Mouse (Mus musculus) testis, adult 2 months (tissue): ENCODE data around the gene Pak6. TPM values are rescaled to one million over a fixed set of nuclear protein-coding genes. Genes with fewer than 3 reads are reported as not detected.

ENCODE experiments used
- H3K27ac ChIP-seq: fragments of 200-500 bp; 2 replicates; pipeline ENCODE4 v1.5.1; 2012; ENCODE audit warnings: low read depth, low read length; ENCODE audit not compliant: control insufficient read depth, insufficient read depth
- H3K27me3 ChIP-seq: fragments of 200-500 bp; 2 replicates; pipeline ENCODE4 v1.6.1; 2012; ENCODE audit warnings: mild to moderate bottlenecking, low read length, moderate library complexity; ENCODE audit not compliant: control insufficient read depth, insufficient read depth
- H3K36me3 ChIP-seq: fragments of 200-500 bp; 2 replicates; pipeline ENCODE4 v1.6.1; 2012; ENCODE audit warnings: mild to moderate bottlenecking, low read length; ENCODE audit not compliant: control insufficient read depth, insufficient read depth
- H3K4me1 ChIP-seq: fragments of 200-500 bp; 2 replicates; pipeline ENCODE4 v1.6.1; 2012; ENCODE audit warnings: low read length; ENCODE audit not compliant: control insufficient read depth, insufficient read depth
- H3K4me3 ChIP-seq: fragments of 200-500 bp; 2 replicates; pipeline ENCODE4 v1.5.1; 2012; ENCODE audit warnings: low read depth, mild to moderate bottlenecking, low read length, moderate library complexity, mixed read lengths; ENCODE audit not compliant: control insufficient read depth
- CTCF ChIP-seq: fragments of 200-500 bp; IDR thresholded peaks from 2 replicates; pipeline ENCODE4 v1.5.1; 2012; ENCODE audit warnings: low read depth, mild to moderate bottlenecking, inconsistent platforms, low read length, moderate library complexity; ENCODE audit not compliant: control insufficient read depth, insufficient read depth, insufficient replicate concordance
- POLR2A ChIP-seq: fragments of 200-500 bp; IDR thresholded peaks from 2 replicates; pipeline ENCODE4 v1.6.1; 2012; ENCODE audit warnings: low read depth, mild to moderate bottlenecking, inconsistent platforms, low read length, moderate library complexity; ENCODE audit not compliant: control insufficient read depth
- polyA plus RNA-seq: library from polyadenylated mRNA; depleted of rRNA; stranded (reverse); fragments of >200 nt; gene quantifications from 2 replicates; pipeline ENCODE4 v1.2.3, GENCODE M21; 2012

The Pak6 gene
- polyA plus RNA-seq, 1 experiment: 6.2 TPM

DNA sequence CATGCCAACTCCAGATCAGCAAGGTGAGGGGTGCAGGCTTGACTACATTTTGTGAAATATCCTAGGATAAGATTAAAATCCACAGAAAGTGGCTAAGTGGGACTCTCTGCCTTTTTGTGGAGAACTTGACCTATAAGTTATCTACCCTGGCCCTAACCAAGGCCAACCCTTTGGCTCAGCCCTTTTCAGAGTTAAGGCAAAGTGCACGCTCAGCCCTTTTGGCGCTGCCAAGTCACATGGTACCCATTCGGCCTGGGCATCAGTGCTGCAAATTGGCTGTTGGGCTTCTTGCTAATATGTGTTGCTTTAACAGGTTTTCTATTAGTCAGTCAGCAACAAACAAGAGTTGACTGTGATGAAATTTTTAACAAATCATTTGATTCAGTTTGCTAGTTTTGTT, 24.7 kb downstream of the Pak6 start:
- Histone ChIP-seq H3K36me3 (no peaks in the 10 kb centered on the region), H3K27ac (no peak overlapping the region), H3K4me3 (no peak overlapping the region), H3K27me3 (no peaks in the 10 kb centered on the region), H3K4me1 (peaks cover 6% of the 10 kb centered on the region)
- TF ChIP-seq CTCF (no peak), POLR2A (no peak)

DNA sequence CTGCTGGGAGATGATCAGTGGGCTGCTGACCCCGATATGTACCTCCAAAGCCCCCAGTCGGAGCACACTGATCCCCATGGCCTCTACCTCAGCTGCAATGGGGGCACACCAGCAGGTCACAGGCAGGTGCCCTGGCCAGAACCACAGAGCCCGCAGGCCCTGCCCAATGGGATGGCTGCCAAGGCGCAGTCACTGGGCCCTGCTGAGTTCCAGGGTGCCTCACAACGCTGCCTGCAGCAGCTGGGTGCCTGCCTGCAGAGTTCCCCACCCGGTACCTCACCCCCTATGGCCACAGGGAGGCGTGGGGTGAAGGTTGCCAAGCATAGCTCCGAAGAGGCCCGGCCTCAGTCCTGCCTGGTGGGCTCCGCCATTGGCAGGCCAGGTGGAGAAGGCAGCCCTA, 26.8 kb downstream of the Pak6 start:
- TF ChIP-seq CTCF: no peak
- no peak for TF ChIP-seq POLR2A
- no peaks in the 10 kb centered on the region for H3K36me3 ChIP-seq
- no peaks in the 10 kb centered on the region for H3K27me3 ChIP-seq
- peaks cover 4% of the 10 kb centered on the region for H3K4me1 ChIP-seq
- no peak overlapping the region for H3K4me3 ChIP-seq
- no peak overlapping the region for H3K27ac ChIP-seq

- H3K4me1 ChIP-seq: peaks cover 18% of the 10 kb centered on the region
- no peaks in the 10 kb centered on the region for H3K27me3 ChIP-seq
- H3K27ac ChIP-seq: no peak overlapping the region
- TF ChIP-seq CTCF (no peak), POLR2A (no peak)
- H3K4me3 ChIP-seq: no peak overlapping the region
- no peaks in the 10 kb centered on the region for H3K36me3 ChIP-seq
Observed at GRCm38 (mm10) chr2:118693370-118693966, 30.4 kb downstream of the Pak6 start.

GRCm38 (mm10) chr2:118695677-118696232, 32.7 kb downstream of the Pak6 start:
- no peak overlapping the region for H3K4me3 ChIP-seq
- no peak for TF ChIP-seq POLR2A
- TF ChIP-seq CTCF: peak; percentile 37; the same call in 1 of the 2 replicates
- H3K27ac ChIP-seq: no peak overlapping the region
- H3K27me3 ChIP-seq: no peaks in the 10 kb centered on the region
- no peaks in the 10 kb centered on the region for H3K36me3 ChIP-seq
- peaks cover 33% of the 10 kb centered on the region for H3K4me1 ChIP-seq

GRCm38 (mm10) chr2:118696451-118697308, 33.6 kb downstream of the Pak6 start:
- Histone ChIP-seq H3K4me1 (peaks cover 36% of the 10 kb centered on the region), H3K27me3 (no peaks in the 10 kb centered on the region), H3K4me3 (no peak overlapping the region), H3K27ac (no peak overlapping the region), H3K36me3 (no peaks in the 10 kb centered on the region)
- no peak for TF ChIP-seq POLR2A
- no peak for TF ChIP-seq CTCF

DNA sequence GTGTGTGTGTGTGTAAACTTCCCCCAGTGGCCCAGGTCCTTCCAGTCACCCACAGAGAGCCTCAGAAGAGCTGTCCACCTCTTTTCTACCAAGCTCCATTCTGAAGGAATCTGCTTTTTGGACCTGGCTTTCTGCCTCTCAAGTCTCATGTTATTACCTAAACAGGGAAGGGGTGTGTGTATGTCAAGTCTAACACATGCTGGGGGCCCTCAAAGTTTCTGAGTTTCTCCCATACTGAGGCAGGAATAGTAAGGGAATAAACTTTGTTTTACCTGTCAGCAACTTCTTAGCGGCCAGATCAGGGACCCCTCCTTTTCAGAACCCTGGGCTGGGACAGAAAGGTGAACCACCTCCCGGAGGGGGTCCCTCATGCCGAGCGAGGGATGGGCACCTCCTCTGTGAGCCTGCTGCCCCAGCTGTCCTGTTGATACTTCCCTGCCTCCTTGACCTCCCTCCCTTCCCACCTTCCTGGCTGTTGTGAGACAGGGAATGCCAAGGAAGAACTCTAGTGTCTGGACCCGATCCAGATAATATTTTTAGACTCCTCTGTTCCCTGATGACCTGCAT, 34.3 kb downstream of the Pak6 start:
- Histone ChIP-seq H3K36me3 (no peaks in the 10 kb centered on the region), H3K4me3 (no peak overlapping the region), H3K27me3 (no peaks in the 10 kb centered on the region), H3K4me1 (peaks cover 42% of the 10 kb centered on the region), H3K27ac (no peak overlapping the region)
- TF ChIP-seq CTCF (no peak), POLR2A (no peak)

DNA sequence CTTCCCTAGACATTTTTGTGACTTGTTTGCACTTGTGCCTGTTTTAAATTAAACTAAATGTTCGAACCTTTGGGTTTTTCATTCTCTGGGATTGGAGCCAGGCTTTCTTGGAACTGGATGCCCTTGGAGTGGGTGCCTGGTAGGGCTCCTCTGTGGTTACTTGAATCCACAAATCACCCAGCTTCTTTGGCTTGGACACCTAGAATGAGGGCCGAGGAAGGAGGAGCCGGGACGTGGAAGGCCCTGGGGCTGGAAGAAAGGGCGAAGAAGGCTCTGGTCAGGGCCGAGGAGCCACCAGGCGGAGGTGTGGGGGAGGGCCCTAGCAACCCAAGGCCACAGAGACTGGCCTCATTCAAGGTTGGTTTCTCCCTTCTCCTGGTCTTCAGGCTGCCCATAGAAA, 34.9 kb downstream of the Pak6 start:
- Histone ChIP-seq H3K27me3 (no peaks in the 10 kb centered on the region), H3K36me3 (no peaks in the 10 kb centered on the region), H3K4me3 (no peak overlapping the region), H3K27ac (no peak overlapping the region), H3K4me1 (peaks cover 48% of the 10 kb centered on the region)
- no peak for TF ChIP-seq CTCF
- no peak for TF ChIP-seq POLR2A
